Mouse (Mus musculus): ENCODE results near the gene Tsga13. TPM values are rescaled to one million over a fixed set of nuclear protein-coding genes. Genes with fewer than 3 reads are reported as not detected.

Tsga13 gene
- polyA plus RNA-seq, 1 experiment, result 0.34 TPM

- DNase-seq (ENCODE audit: low read depth), result peak; percentile 60
- no peak for TF ChIP-seq POLR2A (IDR thresholded peaks at IDR 0.05; ENCODE audit: borderline replicate concordance, extremely low read depth, insufficient read depth, insufficient read length, poor library complexity, severe bottlenecking)
- TF ChIP-seq CTCF (IDR thresholded peaks at IDR 0.05; ENCODE audit: borderline replicate concordance, extremely low read depth, insufficient read depth, insufficient read length), result no peak
These were observed 65.6 kb downstream of the Tsga13 start for GRCm38 (mm10) chr6:30849818-30850217.

Other genes starting within 250 kb of the Tsga13 start
- gene Cep41, start 221.8 kb downstream of the Tsga13 start, polyA plus RNA-seq (2012; rRNA removed), result 16.1 and 19.5 TPM in 2 replicates
- 533 and 604 TPM in 2 replicates for gene Mest, start 192.0 kb downstream of the Tsga13 start, polyA plus RNA-seq (2012; rRNA removed)
- gene Copg2, start 18.8 kb downstream of the Tsga13 start, polyA plus RNA-seq (2012; rRNA removed), result 42.1 and 54.6 TPM in 2 replicates
- gene Klf14, start 43.5 kb upstream of the Tsga13 start, polyA plus RNA-seq (2012; rRNA removed), result 0.24 and 0.36 TPM in 2 replicates